Mouse (Mus musculus) forebrain, embryonic 12.5 days (tissue): ENCODE data around the gene Sgms2. TPM values are rescaled to one million over a fixed set of nuclear protein-coding genes. Genes with fewer than 3 reads are reported as not detected.

Experiments
- polyA plus RNA-seq: library from polyadenylated mRNA; unstranded; fragments of >200 nt; fragmentation: Nextera tagmentation; extraction: Ambion mirVana; gene quantifications from 2 replicates; pipeline ENCODE4 v1.2.1, GENCODE M21; 2016

The Sgms2 gene
- polyA plus RNA-seq, 1 experiment from 2014 or later: 1.00 TPM

Other genes starting within 250 kb of the Sgms2 start
- gene Hadh, start 219.3 kb downstream of the Sgms2 start, polyA plus RNA-seq: 46.6 and 55.3 TPM in 2 replicates
- 2.1 and 3.2 TPM in 2 replicates for gene Cyp2u1, start 188.2 kb downstream of the Sgms2 start, polyA plus RNA-seq
- 90.8 TPM in 2 replicates for gene Papss1, start 73.4 kb upstream of the Sgms2 start, polyA plus RNA-seq